Mouse (Mus musculus) heart, embryonic 12.5 days (tissue): ENCODE measurements at regions not wholly inside any gene's neighbourhood (a gene's known extent, or its start where the extent isn't known, plus 50 kb on each side); places are given as distances from the start of the nearest gene placed in this dataset.

Source experiments
- ATAC-seq: fragments of 200-750 bp; cut with Nextera tagmentation; 2 replicates; pipeline ENCODE4 v1.8.0; 2017; ENCODE audit warnings: moderate TSS enrichment, moderate library complexity; ENCODE audit not compliant: insufficient number of reproducible peaks, low FRiP score
- H3K27ac ChIP-seq: fragments of 300-500 bp; sonication (generic); 2 replicates; pipeline ENCODE4 v1.5.1; 2016; ENCODE audit warnings: mild to moderate bottlenecking, moderate library complexity; ENCODE audit not compliant: poor library complexity, severe bottlenecking
- H3K27me3 ChIP-seq: fragments of 300-500 bp; sonication (generic); replicated peaks from 2 replicates; pipeline ENCODE4 v1.6.1; 2016; ENCODE audit warnings: mild to moderate bottlenecking, moderate library complexity
- H3K36me3 ChIP-seq: fragments of 300-500 bp; sonication (generic); 2 replicates; pipeline ENCODE4 v1.6.1; 2016; ENCODE audit warnings: mild to moderate bottlenecking, moderate library complexity
- H3K4me1 ChIP-seq: fragments of 300-500 bp; sonication (generic); replicated peaks from 2 replicates; pipeline ENCODE4 v1.6.1; 2016; ENCODE audit warnings: mild to moderate bottlenecking
- H3K4me2 ChIP-seq: fragments of 300-500 bp; sonication (generic); 2 replicates; pipeline ENCODE4 v1.6.1; 2016; ENCODE audit warnings: mild to moderate bottlenecking, moderate library complexity
- H3K4me3 ChIP-seq: fragments of 300-500 bp; sonication (generic); 2 replicates; pipeline ENCODE4 v1.5.1; 2016; ENCODE audit warnings: mild to moderate bottlenecking
- H3K9ac ChIP-seq: fragments of 300-500 bp; sonication (generic); 2 replicates; pipeline ENCODE4 v1.6.1; 2016; ENCODE audit warnings: mild to moderate bottlenecking, moderate library complexity
- H3K9me3 ChIP-seq: fragments of 300-500 bp; sonication (generic); replicated peaks from 2 replicates; pipeline ENCODE4 v1.6.1; 2016; ENCODE audit warnings: mild to moderate bottlenecking, moderate library complexity
- WGBS: fragments of 180-500 bp; shearing (Covaris S2); methylation state at CpG from one replicate; pipeline ENCODE4 v1.1.7; 2016; 5-methylcytosine and 5-hydroxymethylcytosine counted together

DNA sequence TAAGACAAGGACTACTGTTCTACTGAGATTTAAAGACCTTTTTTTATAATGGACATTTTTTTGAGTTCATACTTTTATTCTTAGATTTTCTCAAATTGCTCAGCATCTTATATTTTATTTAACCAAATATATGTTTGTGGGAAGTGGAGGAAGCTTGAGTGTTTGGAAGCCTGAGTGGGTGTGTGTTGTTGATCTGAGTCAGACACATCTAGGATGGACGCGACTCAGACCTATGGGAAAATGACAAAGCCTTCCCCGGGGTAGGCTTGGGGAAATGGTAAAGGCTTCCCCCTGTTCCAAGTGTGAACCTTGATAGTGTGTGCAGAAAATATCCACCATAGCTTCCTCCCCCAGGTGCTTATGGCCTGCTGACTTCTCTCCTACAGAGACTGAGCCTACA is 283.6 kb upstream of the Prkd1 start:
- Histone ChIP-seq H3K4me1 (no peaks in the 10 kb centered on the region), H3K9ac (no peak overlapping the region), H3K27me3 (no peaks in the 10 kb centered on the region), H3K36me3 (no peaks in the 10 kb centered on the region), H3K9me3 (no peaks in the 10 kb centered on the region), H3K4me3 (no peak overlapping the region), H3K4me2 (no peak overlapping the region), H3K27ac (no peak overlapping the region)
- 94% methylated on average over 3 of the region's 3 CpGs for WGBS
- no peak for ATAC-seq

DNA sequence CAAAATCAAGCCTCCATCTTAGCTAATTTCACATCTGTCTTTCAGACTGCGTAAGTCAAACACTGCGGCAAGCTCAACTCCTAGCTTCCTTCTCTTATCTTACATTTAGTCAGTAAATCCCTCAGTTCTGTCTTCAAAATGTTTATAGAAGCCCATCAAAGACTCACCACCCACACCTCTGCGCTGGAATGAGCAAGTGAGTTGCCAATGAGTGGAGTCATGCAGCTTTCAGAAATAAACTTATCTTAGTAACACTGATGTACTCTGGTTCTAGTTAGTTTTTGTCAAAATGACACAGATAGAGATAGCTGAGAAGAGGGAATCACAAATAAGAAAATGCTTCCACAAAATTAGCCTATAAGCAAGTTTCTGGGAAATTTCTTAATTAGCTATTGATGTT is 280.7 kb upstream of the Prkd1 start:
- WGBS = 64% methylated on average over 3 of the region's 3 CpGs
- no peak for ATAC-seq
- Histone ChIP-seq H3K4me3 (no peak overlapping the region), H3K4me2 (no peak overlapping the region), H3K27me3 (no peaks in the 10 kb centered on the region), H3K36me3 (no peaks in the 10 kb centered on the region), H3K4me1 (no peaks in the 10 kb centered on the region), H3K27ac (no peak overlapping the region), H3K9me3 (no peaks in the 10 kb centered on the region), H3K9ac (no peak overlapping the region)

DNA sequence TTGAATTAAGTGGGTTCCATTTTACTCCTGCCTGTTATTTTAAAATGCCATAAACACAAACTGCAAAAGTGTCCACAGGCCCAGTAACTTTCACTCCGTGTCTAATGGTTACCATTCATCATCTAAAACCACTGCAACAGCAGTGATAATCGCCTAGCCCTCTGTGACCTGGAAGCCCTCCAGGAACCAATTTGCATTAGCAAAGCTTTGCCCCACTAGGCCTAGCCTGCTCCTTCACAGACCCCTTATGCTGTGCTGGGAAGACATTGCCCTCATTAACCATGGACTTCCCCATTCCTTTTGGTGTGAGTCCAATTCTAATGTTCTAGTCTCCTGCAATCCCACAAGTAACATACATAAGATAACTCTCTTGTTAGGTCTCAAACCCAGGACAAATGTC is 277.3 kb upstream of the Prkd1 start:
- Histone ChIP-seq H3K27me3 (no peaks in the 10 kb centered on the region), H3K4me3 (no peak overlapping the region), H3K9me3 (no peaks in the 10 kb centered on the region), H3K4me1 (no peaks in the 10 kb centered on the region), H3K27ac (no peak overlapping the region), H3K36me3 (no peaks in the 10 kb centered on the region), H3K4me2 (no peak overlapping the region), H3K9ac (no peak overlapping the region)
- 46% methylated on average over 2 of the region's 2 CpGs for WGBS
- no peak for ATAC-seq

DNA sequence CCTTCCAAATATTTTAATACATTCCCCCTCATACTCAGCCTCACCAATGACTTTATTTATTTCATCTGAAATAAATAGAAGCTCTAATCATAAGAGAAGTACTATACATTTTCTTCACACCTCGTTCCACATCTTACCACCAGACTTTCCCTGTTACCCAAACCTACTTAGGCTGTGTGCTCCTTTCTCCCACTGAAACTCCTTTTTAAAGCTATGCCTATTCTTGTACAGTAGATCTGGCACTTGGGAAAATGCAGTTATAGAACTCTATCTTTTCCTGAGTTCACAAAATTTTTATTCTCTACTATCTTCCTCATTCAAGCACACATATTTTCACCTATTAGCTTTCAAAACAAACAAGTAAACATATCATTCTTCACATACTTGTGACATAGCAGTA is 272.8 kb upstream of the Prkd1 start:
- H3K4me1 ChIP-seq = no peaks in the 10 kb centered on the region
- H3K27ac ChIP-seq = no peak overlapping the region
- H3K4me2 ChIP-seq = no peak overlapping the region
- ATAC-seq = no peak
- no peaks in the 10 kb centered on the region for H3K36me3 ChIP-seq
- H3K9me3 ChIP-seq = no peaks in the 10 kb centered on the region
- 76% methylated on average over 1 of the region's 1 CpGs for WGBS
- H3K27me3 ChIP-seq = no peaks in the 10 kb centered on the region
- no peak overlapping the region for H3K9ac ChIP-seq
- no peak overlapping the region for H3K4me3 ChIP-seq

DNA sequence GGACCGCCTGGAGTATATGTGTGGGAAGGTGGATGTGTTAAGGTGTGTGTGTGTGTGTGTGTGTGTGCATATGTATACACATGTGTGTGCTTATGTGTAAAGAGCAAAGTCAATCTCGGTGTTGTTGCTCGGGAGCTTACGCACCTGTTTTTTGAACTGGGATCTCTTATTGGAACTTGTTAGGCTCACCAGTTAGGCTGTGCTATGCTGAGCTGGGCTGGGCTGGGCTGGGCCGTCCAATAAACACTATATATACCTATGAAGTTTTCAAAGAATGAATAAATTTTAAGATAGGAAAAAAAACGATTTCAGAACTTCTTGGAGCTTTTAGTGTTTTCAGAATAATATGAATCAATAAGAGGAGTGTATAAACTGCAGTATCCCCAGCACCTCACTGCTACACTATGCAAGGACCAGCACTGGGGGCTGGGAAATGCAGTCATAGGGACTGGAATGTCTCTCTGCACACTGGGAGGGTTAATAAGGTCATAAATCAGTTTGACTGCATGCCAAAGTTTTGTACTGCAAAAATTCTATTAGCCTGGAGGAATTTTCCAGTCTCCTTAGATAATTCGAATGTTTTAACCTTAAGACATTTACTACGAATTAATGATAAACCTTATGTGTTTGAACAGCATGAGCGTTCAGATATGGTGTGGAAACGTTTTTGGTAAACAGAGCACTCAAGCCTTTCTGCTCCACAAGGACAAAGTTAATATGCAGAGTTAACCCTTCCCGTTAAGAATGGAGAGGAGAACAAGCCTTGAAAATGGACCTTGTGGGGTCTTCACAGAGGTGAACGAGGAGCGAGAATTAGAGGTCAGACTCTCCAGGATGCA is 250.9 kb upstream of the Prkd1 start:
- no peak overlapping the region for H3K9ac ChIP-seq
- no peaks in the 10 kb centered on the region for H3K27me3 ChIP-seq
- H3K36me3 ChIP-seq = no peaks in the 10 kb centered on the region
- H3K9me3 ChIP-seq = no peaks in the 10 kb centered on the region
- H3K4me1 ChIP-seq = no peaks in the 10 kb centered on the region
- WGBS = 73% methylated on average over 13 of the region's 13 CpGs
- H3K27ac ChIP-seq = no peak overlapping the region
- H3K4me3 ChIP-seq = no peak overlapping the region
- no peak for ATAC-seq
- no peak overlapping the region for H3K4me2 ChIP-seq

DNA sequence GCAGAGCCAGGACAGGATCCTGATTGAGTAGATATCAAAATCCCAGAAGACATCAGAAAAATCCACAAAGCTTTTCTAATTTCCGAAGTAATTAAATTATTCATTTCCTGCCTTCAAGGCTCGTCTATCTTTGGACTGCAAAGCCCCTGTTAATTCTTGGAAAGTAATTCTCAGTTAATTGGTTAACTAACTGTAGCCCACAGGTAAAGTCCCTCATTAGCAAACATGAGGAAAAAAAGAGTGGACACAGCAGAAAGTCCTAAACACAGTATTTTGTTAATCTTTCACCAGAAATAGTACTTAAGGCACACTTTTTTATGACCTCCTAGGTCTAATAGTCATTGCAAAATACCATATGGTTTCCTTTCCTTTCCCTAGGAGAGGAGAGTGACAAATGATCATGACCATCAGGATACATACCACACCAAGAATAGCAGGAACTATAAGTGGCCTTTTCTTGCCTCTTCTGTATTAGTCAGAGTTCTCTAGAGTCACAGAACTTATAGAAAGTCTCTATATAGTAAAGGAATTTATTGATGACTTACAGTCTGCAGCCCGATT is 248.8 kb upstream of the Prkd1 start:
- Histone ChIP-seq H3K9ac (no peak overlapping the region), H3K27ac (no peak overlapping the region), H3K36me3 (no peaks in the 10 kb centered on the region), H3K4me1 (no peaks in the 10 kb centered on the region), H3K9me3 (no peaks in the 10 kb centered on the region), H3K4me2 (no peak overlapping the region), H3K27me3 (no peaks in the 10 kb centered on the region), H3K4me3 (no peak overlapping the region)
- no peak for ATAC-seq
- WGBS = 68% methylated on average over 3 of the region's 3 CpGs

DNA sequence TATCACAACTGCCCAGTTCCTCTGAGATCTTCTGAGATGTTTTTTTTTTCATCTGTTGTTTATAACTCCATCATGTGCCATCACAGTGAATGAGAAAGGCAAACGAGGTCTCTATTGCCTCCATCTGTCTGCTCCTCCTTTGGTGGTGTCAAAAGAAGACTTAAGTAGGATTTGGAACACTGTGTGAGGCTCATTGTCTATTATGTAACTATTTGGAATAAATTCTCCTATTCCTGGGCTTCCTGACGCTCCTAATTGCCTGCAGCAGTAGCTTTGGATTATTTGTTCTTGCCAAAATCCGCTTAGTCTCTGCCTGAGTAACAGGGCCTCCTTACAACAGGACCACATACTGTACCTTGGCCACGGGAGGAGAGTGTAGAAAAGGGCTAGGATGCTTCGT is 244.7 kb upstream of the Prkd1 start:
- 60% methylated on average over 5 of the region's 5 CpGs for WGBS
- Histone ChIP-seq H3K4me1 (no peaks in the 10 kb centered on the region), H3K4me2 (no peak overlapping the region)

DNA sequence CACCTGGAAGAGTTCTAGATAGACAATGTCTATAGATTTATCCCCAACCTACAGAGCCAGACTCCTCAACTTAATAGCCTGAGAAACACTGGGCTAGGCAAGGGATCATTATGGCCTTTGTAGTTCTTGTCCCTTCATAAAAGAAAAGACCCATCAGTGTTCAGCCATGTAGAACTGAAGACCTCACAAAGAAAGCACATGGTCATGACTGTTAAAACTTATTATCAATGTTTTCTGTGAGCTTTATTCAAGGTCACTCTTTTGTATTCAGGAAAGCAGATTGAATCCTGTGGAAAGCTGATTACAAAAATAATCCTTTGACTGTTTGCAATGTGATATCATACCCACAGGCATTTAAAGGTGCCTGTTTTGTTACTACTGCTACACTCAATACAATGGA is 226.9 kb upstream of the Prkd1 start:
- Histone ChIP-seq H3K4me3 (no peak overlapping the region), H3K27ac (no peak overlapping the region), H3K36me3 (no peaks in the 10 kb centered on the region), H3K27me3 (no peaks in the 10 kb centered on the region), H3K4me1 (no peaks in the 10 kb centered on the region), H3K9ac (no peak overlapping the region), H3K4me2 (no peak overlapping the region), H3K9me3 (no peaks in the 10 kb centered on the region; the same call in 1 of the 2 replicates)
- no peak for ATAC-seq

More for the DNA sequence above, 244.7 kb upstream of the Prkd1 start:
- no peak for ATAC-seq
- Histone ChIP-seq H3K9ac (no peak overlapping the region), H3K36me3 (no peaks in the 10 kb centered on the region), H3K27me3 (no peaks in the 10 kb centered on the region), H3K4me3 (no peak overlapping the region), H3K9me3 (no peaks in the 10 kb centered on the region), H3K27ac (no peak overlapping the region)

DNA sequence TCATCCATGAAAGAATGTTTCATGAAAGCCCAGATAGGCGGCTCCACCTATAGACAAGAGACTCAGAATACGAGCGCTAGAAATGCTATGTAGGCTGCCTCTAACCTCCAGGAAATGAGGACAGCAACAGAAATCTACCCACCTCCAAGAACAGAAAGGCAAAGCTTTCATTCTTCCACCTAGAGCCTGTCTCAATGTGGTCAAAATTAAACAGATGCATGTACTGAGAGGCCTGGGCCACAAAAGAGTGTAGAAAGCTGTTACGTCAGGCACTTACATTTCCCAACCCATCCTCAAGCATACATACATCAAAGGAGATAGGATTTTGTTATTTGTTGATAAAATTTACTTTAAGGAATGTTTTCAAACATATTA is 225.1 kb upstream of the Prkd1 start:
- no peaks in the 10 kb centered on the region for H3K27me3 ChIP-seq
- 82% methylated on average over 4 of the region's 4 CpGs for WGBS
- H3K4me1 ChIP-seq = no peaks in the 10 kb centered on the region
- H3K9me3 ChIP-seq = no peaks in the 10 kb centered on the region; the same call in 1 of the 2 replicates
- H3K27ac ChIP-seq = no peak overlapping the region
- H3K9ac ChIP-seq = no peak overlapping the region
- no peak for ATAC-seq
- no peak overlapping the region for H3K4me2 ChIP-seq
- no peak overlapping the region for H3K4me3 ChIP-seq
- no peaks in the 10 kb centered on the region for H3K36me3 ChIP-seq

DNA sequence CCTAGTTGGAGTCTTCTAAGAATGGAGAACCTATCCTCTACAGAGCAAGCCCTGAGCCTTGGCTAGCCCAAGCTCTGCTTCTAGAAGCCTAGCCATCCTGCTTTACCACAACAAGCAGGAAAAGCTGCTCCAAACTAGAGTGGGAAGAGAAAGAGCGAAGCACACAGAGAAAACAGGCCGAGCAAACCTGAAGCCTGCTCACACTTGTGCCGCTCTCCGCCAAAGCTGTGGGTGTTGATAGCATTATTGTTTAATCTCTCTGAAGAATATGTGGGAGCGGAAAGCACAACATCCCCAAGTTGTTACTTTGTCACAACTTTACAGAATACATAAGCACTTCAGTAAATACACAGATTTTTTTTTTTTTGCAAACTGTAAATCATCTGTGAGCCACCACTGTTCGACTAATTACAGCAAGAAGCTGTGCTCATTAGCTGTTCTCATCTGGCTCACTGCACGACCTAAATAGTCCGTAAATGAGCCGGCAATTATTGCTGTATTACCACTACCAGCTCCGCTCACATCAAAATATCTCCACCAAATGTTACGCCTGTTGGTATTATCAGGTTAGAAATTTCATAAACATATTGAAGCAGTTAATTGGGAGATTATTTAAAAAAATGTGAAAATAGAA is 224.6 kb upstream of the Prkd1 start:
- Histone ChIP-seq H3K4me3 (no peak overlapping the region), H3K9ac (no peak overlapping the region), H3K27ac (no peak overlapping the region), H3K9me3 (no peaks in the 10 kb centered on the region; the same call in 1 of the 2 replicates), H3K36me3 (no peaks in the 10 kb centered on the region), H3K4me2 (no peak overlapping the region), H3K27me3 (no peaks in the 10 kb centered on the region), H3K4me1 (no peaks in the 10 kb centered on the region)
- no peak for ATAC-seq
- WGBS = 82% methylated on average over 11 of the region's 11 CpGs

DNA sequence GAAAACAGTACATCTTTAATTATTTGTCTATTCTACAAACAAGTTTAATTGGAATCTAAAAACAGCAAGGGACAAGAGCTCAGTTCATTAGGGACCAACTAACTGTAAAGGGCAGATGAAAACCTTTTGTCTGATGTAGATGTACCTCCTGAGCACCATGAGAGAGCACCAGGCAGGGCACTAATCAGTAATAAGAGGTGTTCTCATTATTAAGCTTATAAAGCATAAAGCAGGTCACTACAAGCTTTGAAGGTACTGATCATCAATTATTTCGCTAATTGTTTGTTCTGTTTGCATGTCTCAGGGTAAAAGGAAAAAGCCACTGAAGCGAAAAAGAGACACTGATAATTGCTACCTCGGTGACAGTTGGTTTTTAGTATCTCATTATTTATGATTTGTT is 202.7 kb upstream of the Prkd1 start:
- 81% methylated on average over 3 of the region's 3 CpGs for WGBS
- no peak overlapping the region for H3K9ac ChIP-seq
- H3K4me1 ChIP-seq = no peaks in the 10 kb centered on the region
- no peak overlapping the region for H3K4me3 ChIP-seq
- no peaks in the 10 kb centered on the region for H3K27me3 ChIP-seq
- no peak for ATAC-seq
- H3K4me2 ChIP-seq = no peak overlapping the region
- no peak overlapping the region for H3K27ac ChIP-seq
- no peaks in the 10 kb centered on the region for H3K9me3 ChIP-seq
- no peaks in the 10 kb centered on the region for H3K36me3 ChIP-seq
